Mouse (Mus musculus) forebrain, embryonic 14.5 days (tissue): ENCODE data around the gene Col18a1. TPM values are rescaled to one million over a fixed set of nuclear protein-coding genes. Genes with fewer than 3 reads are reported as not detected.

Source experiments
- ATAC-seq: fragments of 200-750 bp; cut with Nextera tagmentation; 2 replicates; pipeline ENCODE4 v1.8.0; 2017; ENCODE audit warnings: mild to moderate bottlenecking, moderate library complexity
- DNase-seq: peaks from one replicate; pipeline ENCODE4 v3.0.0-alpha.2; 2015; ENCODE audit warnings: low spot score
- H3K27ac ChIP-seq: fragments of 300-500 bp; sonication (generic); 2 replicates; pipeline ENCODE4 v1.5.1; 2014; ENCODE audit warnings: low read depth, mild to moderate bottlenecking, control low read depth, low read length, moderate library complexity
- H3K27me3 ChIP-seq: fragments of 300-500 bp; sonication (generic); replicated peaks from 2 replicates; pipeline ENCODE4 v1.6.1; 2014; ENCODE audit warnings: low read length, control low read depth, mixed read lengths; ENCODE audit not compliant: control insufficient read depth, insufficient read depth
- H3K36me3 ChIP-seq: fragments of 300-500 bp; sonication (generic); 2 replicates; pipeline ENCODE4 v1.6.1; 2014; ENCODE audit warnings: low read length, control low read depth; ENCODE audit not compliant: control insufficient read depth, insufficient read depth
- H3K4me1 ChIP-seq: fragments of 300-500 bp; sonication (generic); 2 replicates; pipeline ENCODE4 v1.6.1; 2014; ENCODE audit warnings: antibody characterized with exemption, low read length, control low read depth; ENCODE audit not compliant: control insufficient read depth, insufficient read depth
- H3K4me2 ChIP-seq: fragments of 300-500 bp; sonication (generic); 2 replicates; pipeline ENCODE4 v1.6.1; 2014; ENCODE audit warnings: mild to moderate bottlenecking, control low read depth, low read length
- H3K4me3 ChIP-seq: fragments of 300-500 bp; sonication (generic); 2 replicates; pipeline ENCODE4 v1.5.1; 2014; ENCODE audit warnings: low read depth, low read length, control low read depth
- H3K9ac ChIP-seq: fragments of 300-500 bp; sonication (generic); 2 replicates; pipeline ENCODE4 v1.6.1; 2014; ENCODE audit warnings: mild to moderate bottlenecking, low read length, control low read depth, moderate library complexity
- H3K9me3 ChIP-seq: fragments of 300-500 bp; sonication (generic); replicated peaks from 2 replicates; pipeline ENCODE4 v1.6.1; 2016; ENCODE audit warnings: low read length, control low read depth, mixed read lengths; ENCODE audit not compliant: control insufficient read depth
- WGBS: fragments of 180-500 bp; shearing (Covaris S2); extraction: QIAGEN DNeasy Blood & Tissue Kit; methylation state at CpG from one replicate; pipeline ENCODE4 v1.1.7; 2014; 5-methylcytosine and 5-hydroxymethylcytosine counted together
- polyA plus RNA-seq: library from polyadenylated mRNA; unstranded; fragments of >200 nt; fragmentation: Nextera tagmentation; extraction: Ambion mirVana; gene quantifications from 2 replicates; pipeline ENCODE4 v1.2.1, GENCODE M21; 2014

Gene Col18a1
- polyA plus RNA-seq, 1 experiment from 2014 or later = 21.3 TPM

DNA sequence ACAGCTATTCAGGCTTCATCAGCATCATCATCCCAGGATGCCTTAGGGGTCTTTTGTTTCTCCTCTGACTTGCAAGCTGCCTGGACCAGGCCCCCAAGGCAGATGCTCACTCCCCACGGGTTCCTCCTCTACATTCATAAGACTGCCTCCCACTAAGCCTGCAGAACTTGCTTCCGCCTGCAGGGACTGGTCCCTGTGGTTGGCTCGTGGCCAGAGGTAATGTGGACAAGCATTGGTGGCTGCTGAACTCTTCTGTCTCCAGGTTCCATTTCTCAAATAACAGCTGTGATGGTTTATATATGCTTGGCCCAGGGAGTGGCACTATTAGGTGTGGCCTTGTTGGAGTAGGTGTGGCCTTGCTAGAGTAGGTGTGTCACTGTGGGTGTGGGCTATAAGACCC lies 104.9 kb downstream of the Col18a1 start:
- H3K27me3 ChIP-seq = no peaks in the 10 kb centered on the region
- WGBS = 65% methylated on average over 3 of the region's 3 CpGs

DNA sequence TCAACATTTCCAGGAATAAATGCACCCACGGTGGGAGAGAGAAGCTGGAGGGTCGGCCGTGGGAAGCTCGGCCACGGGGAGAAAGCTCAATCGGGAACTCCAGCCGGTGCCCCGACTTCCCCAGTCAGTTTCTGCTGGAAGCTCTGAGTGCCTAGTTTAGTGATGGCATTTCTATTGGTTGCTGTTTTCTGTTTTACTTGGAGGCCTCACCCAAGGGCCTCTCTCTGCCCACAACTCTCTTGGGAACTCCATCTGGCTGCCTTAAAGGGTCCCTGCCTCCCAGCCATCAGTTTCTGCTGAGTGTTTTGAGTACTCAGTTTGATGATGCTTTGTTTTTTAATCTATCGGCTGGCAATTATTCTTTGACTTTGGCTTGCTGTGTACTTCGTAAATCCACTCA lies 109.6 kb downstream of the Col18a1 start:
- no peaks in the 10 kb centered on the region for H3K27me3 ChIP-seq
- no peak overlapping the region for H3K9ac ChIP-seq
- H3K27ac ChIP-seq = no peak overlapping the region
- 74% methylated on average over 10 of the region's 10 CpGs for WGBS
- no peak overlapping the region for H3K4me2 ChIP-seq
- DNase-seq = no peak
- no peak for ATAC-seq
- H3K9me3 ChIP-seq = no peaks in the 10 kb centered on the region
- no peak overlapping the region for H3K4me3 ChIP-seq
- peaks cover 5% of the 10 kb centered on the region for H3K36me3 ChIP-seq
- no peaks in the 10 kb centered on the region for H3K4me1 ChIP-seq

More for the DNA sequence above, 104.9 kb downstream of the Col18a1 start:
- Histone ChIP-seq H3K4me3 (no peak overlapping the region), H3K36me3 (no peaks in the 10 kb centered on the region), H3K9me3 (no peaks in the 10 kb centered on the region), H3K4me2 (no peak overlapping the region), H3K9ac (no peak overlapping the region), H3K4me1 (no peaks in the 10 kb centered on the region), H3K27ac (no peak overlapping the region)
- ATAC-seq = no peak
- no peak for DNase-seq

DNA sequence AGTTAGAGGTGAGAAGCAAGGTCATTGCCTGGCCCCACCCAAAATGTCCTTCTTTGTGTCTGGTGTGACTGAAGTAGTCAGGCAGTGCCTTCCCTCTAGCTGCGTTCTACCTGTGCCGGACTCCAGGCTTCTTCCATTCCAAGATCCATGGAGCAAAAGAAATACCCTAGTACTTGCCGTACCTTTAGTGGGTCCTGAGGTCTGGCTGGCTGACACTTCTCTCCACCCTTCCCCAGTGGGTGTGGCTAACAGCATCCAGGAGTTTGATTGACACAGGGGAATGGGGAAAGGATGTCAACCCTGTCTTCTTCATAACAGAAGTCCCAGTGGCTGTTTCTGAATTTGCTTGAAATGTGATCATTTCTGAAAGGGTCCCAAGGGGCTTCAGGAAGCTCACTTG lies 117.7 kb downstream of the Col18a1 start:
- H3K4me1 ChIP-seq = no peaks in the 10 kb centered on the region
- H3K9ac ChIP-seq = no peak overlapping the region
- no peak overlapping the region for H3K4me2 ChIP-seq
- no peak for ATAC-seq
- H3K4me3 ChIP-seq = no peak overlapping the region
- H3K27ac ChIP-seq = no peak overlapping the region
- no peak for DNase-seq
- no peaks in the 10 kb centered on the region for H3K9me3 ChIP-seq
- WGBS = 93% methylated on average over 3 of the region's 3 CpGs
- H3K36me3 ChIP-seq = peaks cover 64% of the 10 kb centered on the region
- H3K27me3 ChIP-seq = no peaks in the 10 kb centered on the region

DNA sequence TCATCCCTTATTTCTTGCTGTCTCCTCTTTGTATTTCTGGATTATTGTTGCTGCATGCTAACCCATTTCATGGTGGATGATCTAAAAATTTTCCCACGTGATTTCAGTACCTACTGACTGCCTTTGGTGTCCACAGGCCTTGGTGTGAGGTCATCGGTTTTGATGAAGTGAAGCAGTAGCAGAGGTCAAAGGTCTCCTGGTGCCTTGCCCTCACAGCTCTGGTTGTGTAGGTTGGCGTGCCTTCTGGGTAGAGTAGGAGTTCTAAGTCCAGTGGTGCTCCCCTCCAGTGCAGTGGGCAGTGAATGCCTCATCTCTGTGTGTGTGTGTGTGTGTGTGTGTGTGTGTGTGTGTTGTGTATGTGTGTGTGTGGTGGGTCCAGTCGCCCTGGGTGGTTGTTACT lies 118.2 kb downstream of the Col18a1 start:
- H3K27me3 ChIP-seq = no peaks in the 10 kb centered on the region
- H3K4me3 ChIP-seq = no peak overlapping the region
- no peak overlapping the region for H3K27ac ChIP-seq
- 83% methylated on average over 4 of the region's 4 CpGs for WGBS
- no peak overlapping the region for H3K4me2 ChIP-seq
- ATAC-seq (no peak), DNase-seq (no peak)
- no peaks in the 10 kb centered on the region for H3K4me1 ChIP-seq
- H3K9ac ChIP-seq = no peak overlapping the region
- H3K36me3 ChIP-seq = peaks cover 67% of the 10 kb centered on the region
- no peaks in the 10 kb centered on the region for H3K9me3 ChIP-seq

DNA sequence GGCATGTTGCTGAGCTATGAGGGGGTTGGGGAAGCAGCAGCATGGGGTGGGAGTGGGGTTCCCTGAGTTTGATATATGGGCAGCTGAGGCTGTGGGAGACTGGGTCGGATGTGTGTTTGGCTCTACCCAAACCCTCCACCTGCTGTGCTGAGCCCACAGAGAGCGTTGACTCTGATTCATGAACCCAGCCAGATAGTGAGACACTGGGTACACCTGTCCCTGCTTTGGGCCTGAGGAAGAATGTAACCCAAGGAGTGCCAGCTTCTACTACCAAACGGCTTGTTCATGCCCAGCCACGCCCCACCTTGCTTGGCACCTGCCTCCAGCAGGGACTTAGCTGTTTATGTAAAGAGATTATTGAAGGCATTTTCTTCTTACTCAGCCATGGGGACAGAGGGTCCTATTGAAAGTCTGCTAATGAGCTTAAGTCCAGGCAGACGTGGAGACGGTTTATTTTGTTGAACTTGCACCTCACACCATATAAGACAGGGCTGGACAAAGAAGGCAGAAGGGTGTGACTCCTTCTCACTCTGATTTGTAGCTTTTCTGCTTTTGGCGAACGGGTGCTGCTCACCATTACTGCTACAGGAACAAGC lies 127.7 kb downstream of the Col18a1 start:
- Histone ChIP-seq H3K4me2 (no peak overlapping the region), H3K36me3 (peaks cover 50% of the 10 kb centered on the region), H3K4me1 (peaks cover 8% of the 10 kb centered on the region), H3K9me3 (no peaks in the 10 kb centered on the region), H3K9ac (no peak overlapping the region), H3K27me3 (no peaks in the 10 kb centered on the region), H3K27ac (no peak overlapping the region), H3K4me3 (no peak overlapping the region)
- DNase-seq = no peak
- no peak for ATAC-seq
- WGBS = 65% methylated on average over 8 of the region's 8 CpGs

DNA sequence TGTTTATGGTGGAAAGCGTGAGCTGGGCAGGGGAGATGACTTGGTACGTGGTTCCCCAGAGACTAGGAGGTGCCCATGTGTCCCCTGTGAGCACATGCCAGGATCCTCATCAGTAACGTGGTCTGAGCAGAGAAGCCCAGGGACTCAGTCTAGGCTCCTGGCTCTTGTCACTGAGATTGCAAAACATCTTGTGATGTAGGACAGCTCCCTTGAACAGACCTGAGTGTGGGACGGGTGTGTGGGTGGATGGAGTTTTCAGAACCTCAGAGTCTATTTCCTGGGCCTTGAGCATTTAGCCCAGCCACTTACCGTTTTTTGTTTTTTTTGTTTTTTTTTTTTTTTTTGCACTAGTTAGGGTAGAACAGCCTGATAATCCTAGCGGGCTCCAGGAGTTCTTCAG lies 130.9 kb downstream of the Col18a1 start:
- no peak for DNase-seq
- no peaks in the 10 kb centered on the region for H3K9me3 ChIP-seq
- peaks cover 8% of the 10 kb centered on the region for H3K4me1 ChIP-seq
- H3K36me3 ChIP-seq = peaks cover 22% of the 10 kb centered on the region
- H3K4me3 ChIP-seq = no peak overlapping the region
- H3K27me3 ChIP-seq = no peaks in the 10 kb centered on the region
- 90% methylated on average over 6 of the region's 6 CpGs for WGBS
- H3K9ac ChIP-seq = no peak overlapping the region
- H3K27ac ChIP-seq = no peak overlapping the region
- no peak overlapping the region for H3K4me2 ChIP-seq
- ATAC-seq = no peak

DNA sequence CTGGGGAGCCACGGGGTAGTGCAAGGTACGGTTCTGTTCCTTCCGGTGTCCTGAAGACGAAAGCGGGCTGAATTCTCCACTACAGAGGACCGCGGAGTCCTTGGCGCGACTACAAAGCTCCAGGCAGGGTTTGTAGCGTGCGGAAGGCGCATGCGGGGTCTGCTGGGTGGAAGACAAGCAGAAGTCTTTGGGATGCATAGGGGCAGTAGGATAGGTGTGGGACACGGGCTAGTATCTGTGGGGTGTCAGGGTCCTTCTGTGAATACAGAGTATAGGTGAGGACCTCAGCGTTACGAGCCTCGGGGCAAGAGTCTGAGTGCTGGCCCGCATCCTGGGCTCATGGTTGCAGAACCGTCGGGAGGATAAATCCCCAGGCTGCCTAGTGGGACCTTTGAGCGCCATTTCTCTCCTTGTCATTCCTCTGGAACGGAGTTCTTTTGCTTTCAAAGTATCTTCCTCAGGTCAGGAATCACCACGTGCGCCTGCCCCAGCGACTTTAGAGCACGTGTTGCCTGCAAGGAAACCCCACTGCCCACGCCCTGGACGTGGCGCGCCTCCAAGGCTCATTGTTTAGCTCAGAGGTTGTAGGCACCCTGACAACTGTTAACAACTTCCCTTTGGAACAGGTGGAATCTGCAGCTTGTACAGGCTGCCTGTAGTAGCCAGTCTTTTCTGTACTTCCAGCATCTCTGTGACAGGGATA lies 132.9 kb downstream of the Col18a1 start:
- H3K9ac ChIP-seq = peak overlapping the region; percentile 77

DNA sequence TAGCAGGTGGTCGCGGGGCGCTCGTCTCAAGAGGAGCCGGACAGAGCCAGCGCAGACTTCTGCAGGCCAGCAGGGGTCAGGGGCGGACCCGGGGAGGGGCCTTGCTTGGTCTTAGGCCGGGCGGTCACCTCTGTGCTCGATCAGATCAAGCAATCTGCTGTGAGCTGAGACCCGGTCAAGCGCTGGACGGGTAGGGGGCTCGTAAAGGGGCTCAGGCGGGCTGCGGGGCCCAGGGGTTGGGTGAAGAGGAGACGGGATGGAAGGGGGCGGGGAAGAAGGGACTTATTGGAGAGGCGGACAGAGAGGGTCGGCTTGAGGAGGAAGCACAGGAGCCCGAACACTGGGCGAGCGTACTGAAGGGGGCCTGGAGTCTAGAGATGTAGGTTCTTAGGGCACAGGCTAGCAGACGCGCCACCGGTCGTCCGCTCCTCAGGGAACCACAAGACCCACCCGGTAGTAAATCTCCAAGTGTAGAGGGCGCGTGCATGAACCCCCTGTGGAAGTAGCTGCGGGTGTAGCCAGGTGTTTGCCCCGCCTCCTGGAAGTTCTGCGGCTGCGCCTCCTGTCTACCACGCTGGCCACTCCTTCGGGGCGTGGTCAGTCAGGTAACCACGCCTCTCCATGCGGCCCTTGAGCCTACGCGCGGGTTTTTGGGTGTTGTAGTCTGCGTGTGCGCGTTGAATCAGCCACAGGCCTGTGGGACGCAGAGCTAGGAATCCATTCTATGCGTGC lies 133.6 kb downstream of the Col18a1 start:
- H3K4me3 ChIP-seq = peak overlapping the region; percentile 56
- peak overlapping the region; percentile 85 for H3K4me2 ChIP-seq
- DNase-seq (peak; percentile 98), ATAC-seq (peak; percentile 96)
- under 1% methylated on average over 49 of the region's 49 CpGs for WGBS
- peak overlapping the region; percentile 77 for H3K9ac ChIP-seq
- peaks cover 8% of the 10 kb centered on the region for H3K4me1 ChIP-seq
- H3K27ac ChIP-seq = peak overlapping the region; percentile 52; the same call in 1 of the 2 replicates
- no peaks in the 10 kb centered on the region for H3K9me3 ChIP-seq
- H3K27me3 ChIP-seq = no peaks in the 10 kb centered on the region
- no peaks in the 10 kb centered on the region for H3K36me3 ChIP-seq

More for the DNA sequence above, 132.9 kb downstream of the Col18a1 start:
- under 1% methylated on average over 30 of the region's 30 CpGs for WGBS
- peak; percentile 47 for DNase-seq
- Histone ChIP-seq H3K4me1 (peaks cover 8% of the 10 kb centered on the region), H3K27me3 (no peaks in the 10 kb centered on the region), H3K36me3 (peaks cover 3% of the 10 kb centered on the region), H3K4me2 (peak overlapping the region; percentile 85), H3K4me3 (peak overlapping the region; percentile 56), H3K9me3 (no peaks in the 10 kb centered on the region), H3K27ac (peak overlapping the region; percentile 52; the same call in 1 of the 2 replicates)
- peak; percentile 81 for ATAC-seq
